Mouse (Mus musculus) myocyte (in vitro differentiated cells): Measurements from ENCODE around the gene Pja2.

Experiments
- E2F4 ChIP-seq: IDR thresholded peaks from one replicate; pipeline ENCODE4 v1.6.1; 2011; ENCODE audit warnings: mild to moderate bottlenecking, control low read depth, moderate library complexity; ENCODE audit not compliant: insufficient read depth
- MAX ChIP-seq: IDR thresholded peaks from one replicate; pipeline ENCODE4 v1.6.1; 2011; ENCODE audit warnings: low read depth, mild to moderate bottlenecking, control low read depth
- POLR2A ChIP-seq: IDR thresholded peaks from one replicate; pipeline ENCODE4 v1.6.1; 2011; ENCODE audit warnings: low read depth, mild to moderate bottlenecking, control low read depth, moderate library complexity; ENCODE audit not compliant: insufficient read length
- POLR2AphosphoS2 ChIP-seq: IDR thresholded peaks from one replicate; pipeline ENCODE4 v1.6.1; 2011; ENCODE audit warnings: low read depth, control low read depth; ENCODE audit not compliant: insufficient read length
- SRF ChIP-seq: IDR thresholded peaks from one replicate; pipeline ENCODE4 v1.6.1; 2011; ENCODE audit warnings: low read depth; ENCODE audit not compliant: control insufficient read depth, insufficient read length
- USF1 ChIP-seq: IDR thresholded peaks from one replicate; pipeline ENCODE4 v1.6.1; 2011; ENCODE audit warnings: low read depth, mild to moderate bottlenecking, control low read depth, moderate library complexity

DNA sequence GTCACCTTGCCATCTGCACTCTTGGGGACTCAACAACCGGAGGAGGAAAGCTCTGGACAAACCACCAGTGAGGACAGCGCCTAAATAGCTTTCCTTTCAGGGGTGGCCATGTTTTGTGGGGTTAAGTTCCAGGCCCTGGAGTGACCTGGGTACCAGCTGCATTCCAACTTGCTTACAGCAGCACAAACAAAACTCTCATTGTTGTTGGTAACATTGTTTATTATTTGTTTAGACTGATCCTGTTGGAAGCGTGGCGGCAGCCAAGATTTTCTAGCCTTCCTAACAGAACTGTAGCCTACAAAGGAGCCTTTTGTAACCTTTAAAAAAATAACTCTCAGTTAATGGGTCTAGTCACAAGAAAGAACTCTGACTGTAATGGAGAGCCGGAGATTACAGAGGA is 30.9 kb upstream of the Pja2 start:
- TF ChIP-seq USF1 (no peak), POLR2A (no peak), SRF (no peak), E2F4 (no peak), MAX (no peak), POLR2AphosphoS2 (no peak)
